Mouse (Mus musculus): Measurements from ENCODE around the gene Unc13c. TPM values are rescaled to one million over a fixed set of nuclear protein-coding genes. Genes with fewer than 3 reads are reported as not detected.

Unc13c gene
- under 1 TPM; 0.51 to 0.98 TPM for total RNA-seq (2021)
- long read RNA-seq, experiment 1 = 0 reads
- long read RNA-seq, experiment 2, partial matches to known transcripts = 1 of 1 reads
- long read RNA-seq, experiment 2, other reads (novel, unspliced or antisense) = 0 of 1 reads

GRCm38 (mm10) chr9:73968641-73969121 lies at the start of gene Unc13c:
Gene Unc13c, minus strand, starts transcription at chr9:73968966.
- DNase-seq (ENCODE audit: low spot score in 2 of 2) = peak in 1 of 2 experiments; percentile 4

GRCm38 (mm10) chr9:74007976-74008686 lies 39.4 kb upstream of the Unc13c start:
- no peak for DNase-seq (ENCODE audit: low spot score in 2 of 2)

GRCm38 (mm10) chr9:74002388-74002990 lies 33.7 kb upstream of the Unc13c start:
- DNase-seq (ENCODE audit: low spot score in 2 of 2) = peak in 1 of 2 experiments; percentile 5

- DNase-seq (ENCODE audit: low spot score in 2 of 2) = no peak
Observed at GRCm38 (mm10) chr9:73988096-73988495, 19.3 kb upstream of the Unc13c start.

GRCm38 (mm10) chr9:73987236-73987635 lies 18.5 kb upstream of the Unc13c start:
- no peak for DNase-seq (ENCODE audit: low spot score in 2 of 2)

- DNase-seq (ENCODE audit: low spot score in 2 of 2) = peak in 1 of 2 experiments; percentile 57
Observed at GRCm38 (mm10) chr9:73982597-73983344, 14.0 kb upstream of the Unc13c start.

- DNase-seq (ENCODE audit: low spot score in 2 of 2) = no peak
Observed at GRCm38 (mm10) chr9:73972327-73972988, 3.7 kb upstream of the Unc13c start.

- no peak for DNase-seq (ENCODE audit: low spot score in 2 of 2)
Observed at GRCm38 (mm10) chr9:73970717-73971116, 2.0 kb upstream of the Unc13c start.

- DNase-seq (ENCODE audit: low spot score in 2 of 2) = no peak
Observed at GRCm38 (mm10) chr9:73965322-73965915, 3.3 kb downstream of the Unc13c start.

GRCm38 (mm10) chr9:73962471-73962870 lies 6.3 kb downstream of the Unc13c start:
- DNase-seq (ENCODE audit: low spot score in 2 of 2) = no peak

GRCm38 (mm10) chr9:73952331-73952730 lies 16.4 kb downstream of the Unc13c start:
- DNase-seq (ENCODE audit: low spot score in 2 of 2) = no peak

GRCm38 (mm10) chr9:73951586-73951985 lies 17.2 kb downstream of the Unc13c start:
- no peak for DNase-seq (ENCODE audit: low spot score in 2 of 2)

GRCm38 (mm10) chr9:73934844-73935243 lies 33.9 kb downstream of the Unc13c start:
- DNase-seq (ENCODE audit: low spot score in 2 of 2) = no peak

- no peak for DNase-seq (ENCODE audit: low spot score in 2 of 2)
Observed at GRCm38 (mm10) chr9:73931988-73932387, 36.8 kb downstream of the Unc13c start.

GRCm38 (mm10) chr9:73927276-73927675 lies 41.5 kb downstream of the Unc13c start:
- DNase-seq (ENCODE audit: low spot score in 2 of 2) = no peak

- DNase-seq (ENCODE audit: low spot score in 2 of 2) = no peak
Observed at GRCm38 (mm10) chr9:73922449-73923115, 46.2 kb downstream of the Unc13c start.

- no peak for DNase-seq (ENCODE audit: low spot score in 2 of 2)
Observed at GRCm38 (mm10) chr9:73905959-73906358, 62.8 kb downstream of the Unc13c start.

GRCm38 (mm10) chr9:73898516-73898915 lies 70.2 kb downstream of the Unc13c start:
- DNase-seq (ENCODE audit: low spot score in 2 of 2) = no peak

GRCm38 (mm10) chr9:73896210-73896609 lies 72.6 kb downstream of the Unc13c start:
- no peak for DNase-seq (ENCODE audit: low spot score in 2 of 2)

- DNase-seq (ENCODE audit: low spot score in 2 of 2) = no peak
Observed at GRCm38 (mm10) chr9:73883587-73883986, 85.2 kb downstream of the Unc13c start.
